23 mouse cellular contexts compared by ENCODE assay signal in genomic region chr13:37625532-37626235, GRCm38 (mm10).
"Had no signal": no experiment of that assay in that cellular context is flagged by ENCODE, and none has a peak within 500 bp of the region (broad histone marks: within the 10 kb centered on the region; RNA-seq: fewer than 3 reads in every experiment).

No protein-coding gene starts in this region.

- H3K4me1 ChIP-seq: intestine, embryonic 15.5 days; midbrain, embryonic 12.5 days; neural tube, embryonic 12.5 days had no signal

- H3K27me3 ChIP-seq: intestine, embryonic 15.5 days; limb, embryonic 12.5 days; limb, embryonic 15.5 days; midbrain, embryonic 12.5 days; midbrain, embryonic 15.5 days; neural tube, embryonic 12.5 days; neural tube, embryonic 15.5 days; stomach, embryonic 15.5 days had no signal

- ATAC-seq: intestine, embryonic 15.5 days; lung, postnatal 0 days had no signal

- H3K9me3 ChIP-seq: intestine, embryonic 15.5 days; limb, embryonic 12.5 days; limb, embryonic 15.5 days; midbrain, embryonic 12.5 days; midbrain, embryonic 15.5 days; neural tube, embryonic 12.5 days; neural tube, embryonic 15.5 days; stomach, embryonic 15.5 days had no signal

- H3K9ac ChIP-seq: intestine, embryonic 15.5 days; limb, embryonic 12.5 days; limb, embryonic 15.5 days; lung, embryonic 14.5 days; midbrain, embryonic 12.5 days; midbrain, embryonic 15.5 days; neural tube, embryonic 12.5 days; neural tube, embryonic 15.5 days; stomach, embryonic 15.5 days had no signal

- H3K27ac ChIP-seq: intestine, embryonic 15.5 days; kidney, postnatal 0 days; layer of hippocampus, adult 2 months; left cerebral cortex, adult 2 months; limb, embryonic 12.5 days; limb, embryonic 15.5 days; macrophage; midbrain, embryonic 12.5 days; midbrain, embryonic 15.5 days; neural tube, embryonic 12.5 days; neural tube, embryonic 15.5 days; stomach, embryonic 15.5 days had no signal

- H3K4me3 ChIP-seq: intestine, embryonic 15.5 days; layer of hippocampus, adult 2 months; left cerebral cortex, adult 2 months; limb, embryonic 12.5 days; limb, embryonic 15.5 days; midbrain, embryonic 12.5 days; midbrain, embryonic 15.5 days; neural tube, embryonic 12.5 days; neural tube, embryonic 15.5 days; stomach, embryonic 15.5 days had no signal

- DNase-seq: kidney, adult 18-20 months; kidney, postnatal 25 days; layer of hippocampus, adult 9-11 months; left cerebral cortex, postnatal 4 days; lung, embryonic 14.5 days; right cerebral cortex, adult 18-20 months; right cerebral cortex, postnatal 25 days; spleen, adult 18-20 months; thymus, adult 2 months; thymus, postnatal 14 days had no signal

- H3K4me2 ChIP-seq: intestine, embryonic 15.5 days; limb, embryonic 12.5 days; limb, embryonic 15.5 days; lung, embryonic 14.5 days; midbrain, embryonic 12.5 days; midbrain, embryonic 15.5 days; neural tube, embryonic 12.5 days; neural tube, embryonic 15.5 days; stomach, embryonic 15.5 days had no signal

- H3K36me3 ChIP-seq: intestine, embryonic 15.5 days; limb, embryonic 12.5 days; limb, embryonic 15.5 days; midbrain, embryonic 12.5 days; midbrain, embryonic 15.5 days; neural tube, embryonic 12.5 days; neural tube, embryonic 15.5 days; stomach, embryonic 15.5 days had no signal
